Mouse (Mus musculus) adrenal gland (tissue): ENCODE data around the gene Tmcc1.

Source experiments
- intact Hi-C: fragments of 180-260 bp; cut with DNase I; formaldehyde crosslinking; loops from one replicate; pipeline ENCODE4 v1.15.1; 2025

Gene Tmcc1

DNA sequence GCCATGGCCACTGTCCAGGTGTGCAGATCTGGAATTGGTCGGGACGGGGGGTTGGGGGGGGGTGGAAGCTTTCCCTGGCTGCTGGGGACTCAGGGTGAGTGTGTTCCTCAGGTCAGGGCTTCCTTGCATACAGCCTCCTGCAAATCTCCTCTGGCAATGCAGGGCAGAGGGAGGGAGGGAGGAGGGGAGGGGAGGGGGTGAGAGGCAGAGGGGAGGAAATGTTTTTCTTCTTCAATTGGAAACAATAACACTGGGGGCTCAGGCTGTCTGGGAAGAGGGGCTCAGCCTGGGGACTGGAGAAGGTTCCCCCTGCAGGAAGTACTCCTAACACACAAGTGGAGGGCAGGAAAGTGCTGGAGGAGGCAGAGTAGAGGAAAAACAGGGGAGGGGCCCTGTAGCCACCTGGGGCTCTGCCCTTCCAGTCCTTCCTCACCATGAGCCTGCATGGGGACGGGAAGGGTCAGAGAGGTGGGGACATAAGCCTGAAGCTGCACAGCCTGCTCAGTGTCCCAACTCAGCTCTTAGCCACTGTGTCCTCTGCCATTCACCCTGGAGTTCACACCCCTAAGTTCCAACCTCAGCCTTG lies 195.5 kb downstream of the Tmcc1 start:
- intact Hi-C loops = no loop called here

- intact Hi-C loops = no loop called here
Observed at GRCm38 (mm10) chr6:115996171-115996851, 197.0 kb downstream of the Tmcc1 start.

GRCm38 (mm10) chr6:115995531-115995941 lies 197.8 kb downstream of the Tmcc1 start:
- intact Hi-C loops = no loop called here

DNA sequence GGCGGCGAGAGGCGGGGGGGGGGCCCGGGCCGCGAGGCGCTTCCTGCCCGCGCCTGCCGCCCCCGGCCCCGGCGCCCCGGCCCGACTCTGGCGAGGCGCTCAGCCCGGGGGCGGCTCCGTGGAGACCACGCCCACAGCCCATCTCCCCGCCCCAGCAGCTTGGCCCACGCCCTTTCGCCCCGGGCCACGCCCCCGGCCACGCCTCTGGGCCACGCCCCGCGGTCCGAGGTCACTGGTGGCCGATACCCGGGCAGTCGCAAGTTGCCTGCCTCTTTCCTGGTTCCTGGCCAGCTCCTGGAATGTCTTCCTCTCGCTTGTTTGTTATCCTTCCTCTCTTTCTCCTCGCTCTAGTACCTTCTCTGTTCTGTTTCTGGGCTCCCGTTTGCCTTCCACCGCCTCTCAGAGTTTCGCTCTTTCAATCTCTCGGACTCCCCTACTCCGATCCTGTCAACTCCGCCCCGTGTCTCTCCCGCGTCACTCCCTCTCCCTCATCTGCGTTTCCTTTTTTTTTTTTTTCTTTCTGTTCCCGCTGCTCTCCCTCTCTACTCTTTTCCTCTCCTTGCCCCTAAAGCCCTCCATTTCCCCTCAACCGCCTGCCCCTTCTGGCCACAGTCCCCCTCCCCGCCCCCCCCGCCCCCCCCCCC lies 198.3 kb downstream of the Tmcc1 start, which contains the start of gene Plxnd1:
TSS of gene Plxnd1 (minus strand) at position 129 of the 644 bp plus-strand sequence.
- intact Hi-C loops = loop anchor here (5.0 kb wide), 1 partner anchor 38 kb away; no protein-coding TSS in a partner anchor

DNA sequence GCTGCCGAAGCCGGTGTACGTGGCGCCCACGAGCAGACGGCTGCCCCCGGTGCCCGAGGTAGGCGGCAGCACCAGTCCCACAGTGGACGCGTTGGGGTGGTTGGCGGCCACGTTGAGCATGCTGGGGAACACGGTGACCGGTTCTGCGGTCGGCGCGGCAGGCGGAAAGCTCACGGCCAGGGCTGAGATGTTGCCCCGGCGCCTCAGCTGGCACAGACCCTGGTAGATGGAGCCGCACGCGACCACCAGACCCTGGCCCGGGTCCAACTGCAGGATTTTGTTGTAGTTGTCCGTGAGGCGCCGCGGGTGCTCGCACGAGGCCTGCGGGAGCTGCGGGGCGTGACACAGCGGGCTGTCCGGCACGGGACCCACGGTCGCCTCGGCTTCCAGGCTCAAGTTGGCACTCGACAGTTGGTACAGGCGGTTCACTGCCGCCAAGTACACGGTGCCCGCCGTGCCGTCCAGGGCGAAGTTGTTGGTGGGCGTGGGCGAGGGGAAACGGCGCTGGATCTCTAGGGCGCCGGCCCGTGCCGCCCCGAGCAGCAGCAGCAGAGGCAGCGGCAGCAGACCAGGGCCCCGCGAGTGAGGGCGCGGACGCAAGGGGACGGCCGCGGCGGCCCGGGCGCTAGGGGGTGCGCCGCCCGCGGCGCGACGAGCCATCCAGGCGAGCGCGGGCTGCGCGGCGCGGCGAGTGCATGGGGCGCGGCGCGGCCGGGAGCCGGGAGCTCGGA lies 199.0 kb downstream of the Tmcc1 start:
- intact Hi-C loops = loop anchor here (5.0 kb wide), 1 partner anchor 37 kb away; no protein-coding TSS in a partner anchor

DNA sequence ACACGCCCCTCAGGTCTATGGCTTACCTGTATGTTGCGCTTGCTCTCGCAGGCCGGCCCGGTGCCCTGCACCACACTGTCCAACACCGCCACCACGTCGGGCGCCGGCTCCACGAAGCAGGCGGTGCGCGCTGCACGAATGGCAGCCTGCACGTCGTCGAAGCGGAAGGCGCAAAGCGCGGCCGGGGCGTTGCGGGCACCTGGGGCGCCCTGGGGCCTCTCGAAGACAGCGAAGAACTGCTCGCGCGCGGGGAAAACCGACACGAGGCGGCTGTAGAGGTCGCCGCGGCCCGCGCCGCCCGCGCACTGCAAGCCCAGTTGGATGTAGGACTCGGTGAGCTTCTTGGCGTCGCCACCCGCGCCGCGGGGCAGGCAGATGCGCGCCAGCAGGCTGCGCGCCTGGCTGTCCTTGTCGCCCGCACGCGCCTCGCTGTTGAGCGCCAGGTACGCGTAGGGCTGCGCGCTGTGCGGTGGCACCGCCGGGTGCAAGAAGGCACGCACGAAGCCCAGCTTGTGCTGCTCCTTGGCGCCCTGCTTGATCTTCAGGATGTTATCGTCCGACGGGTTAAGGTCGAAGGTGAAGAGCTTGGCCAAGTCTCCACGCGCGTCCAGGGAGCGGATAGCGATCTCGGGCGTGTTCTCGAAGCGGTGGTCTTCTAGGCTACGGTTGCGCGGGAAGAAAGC lies 199.7 kb downstream of the Tmcc1 start:
- intact Hi-C loops = loop anchor here (5.0 kb wide), 1 partner anchor 36 kb away; no protein-coding TSS in a partner anchor

DNA sequence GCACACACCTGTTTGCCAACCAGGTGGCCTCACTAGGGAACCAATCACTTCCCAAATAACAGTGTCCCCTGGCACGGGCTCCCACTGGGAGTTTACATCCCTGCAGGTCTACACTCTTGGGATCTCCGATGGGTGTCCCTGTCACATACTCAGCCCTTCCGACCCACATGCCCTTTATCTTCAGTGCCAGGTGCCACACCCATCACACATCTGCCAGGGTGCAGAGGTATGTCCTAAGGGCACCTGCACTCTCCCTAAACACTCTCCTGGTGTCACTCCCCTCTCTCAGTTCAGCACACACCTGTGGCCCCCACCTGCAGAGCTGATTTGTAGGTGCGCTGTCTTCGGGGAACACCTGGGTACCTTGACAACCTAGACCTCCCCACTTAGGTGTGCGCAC lies 200.3 kb downstream of the Tmcc1 start:
- intact Hi-C loops = loop anchor here (5.0 kb wide), 1 partner anchor 36 kb away; no protein-coding TSS in a partner anchor

DNA sequence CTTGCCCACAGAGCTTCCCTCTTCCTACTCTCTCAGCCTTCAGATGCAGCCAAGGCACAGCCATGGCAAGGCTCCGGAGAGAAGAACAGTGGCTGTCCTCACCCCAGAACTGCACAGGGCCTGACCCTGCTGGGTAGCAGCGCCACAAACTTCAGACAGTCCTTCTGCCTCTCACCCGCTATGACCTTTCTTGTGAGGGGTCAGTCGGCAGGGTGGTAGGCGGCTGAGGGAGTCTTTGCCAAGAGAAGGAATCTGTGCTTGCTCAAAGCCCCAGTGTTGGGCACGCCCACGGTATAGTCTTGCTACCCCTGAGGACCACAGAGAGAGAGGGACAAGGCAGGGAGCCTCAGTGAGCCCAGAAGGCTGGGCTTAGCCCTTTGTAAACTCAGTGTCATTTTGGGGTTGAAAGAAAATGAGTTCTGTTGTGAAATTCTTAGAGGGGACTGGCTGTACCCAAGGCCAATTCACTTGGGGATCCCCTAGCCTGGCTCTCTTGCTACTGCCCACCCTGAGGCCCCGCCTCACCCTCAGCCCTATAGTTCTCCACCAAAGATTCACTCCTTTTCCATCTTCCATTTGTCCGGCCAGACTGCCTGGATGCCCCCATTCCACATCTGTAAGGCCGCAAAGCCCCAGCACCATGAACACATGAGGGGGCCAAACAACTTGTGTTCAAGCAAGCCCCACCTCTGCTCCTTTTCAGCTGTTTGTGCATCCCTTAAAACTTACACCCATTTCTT lies 201.2 kb downstream of the Tmcc1 start:
- intact Hi-C loops = loop anchor here (5.0 kb wide), 1 partner anchor 35 kb away; no protein-coding TSS in a partner anchor

DNA sequence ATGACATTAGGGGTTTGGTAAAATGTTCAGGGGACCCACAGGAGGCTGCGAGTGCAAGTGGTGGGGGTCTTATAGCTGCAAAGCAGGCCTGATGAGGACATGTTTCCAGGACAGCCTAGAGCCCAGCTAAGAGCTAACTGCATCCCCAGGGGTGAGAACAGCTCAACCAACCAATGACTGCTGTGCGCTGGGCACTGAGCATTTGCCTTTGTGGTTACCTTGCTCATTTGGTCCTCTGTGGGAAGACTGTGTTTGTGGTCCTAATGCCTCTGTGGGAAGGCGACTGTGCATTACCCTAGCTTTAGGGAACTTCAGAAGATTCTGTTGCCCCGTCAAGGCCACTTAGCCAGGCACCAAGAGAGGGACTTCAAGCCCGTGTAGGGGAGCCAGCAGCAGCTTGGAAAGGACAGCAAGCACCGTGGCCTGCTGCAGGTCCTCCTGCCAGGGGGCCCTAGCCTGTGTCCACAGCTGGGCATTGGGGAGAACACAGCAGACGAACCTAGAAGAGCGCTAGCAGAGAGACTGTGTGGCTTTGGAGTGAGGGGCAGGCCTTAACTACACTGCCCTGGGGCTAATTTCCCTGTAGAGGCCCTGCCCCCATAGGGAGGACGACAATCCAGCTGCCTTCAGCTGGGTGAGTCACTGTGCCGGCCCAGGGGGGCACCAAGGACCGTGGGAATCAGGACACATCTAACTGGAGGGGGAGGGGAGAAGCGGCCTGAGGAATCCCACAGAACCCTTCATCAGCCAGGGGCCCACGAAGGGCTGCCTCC lies 202.0 kb downstream of the Tmcc1 start:
- intact Hi-C loops = loop anchor here (5.0 kb wide), 1 partner anchor 34 kb away; no protein-coding TSS in a partner anchor

DNA sequence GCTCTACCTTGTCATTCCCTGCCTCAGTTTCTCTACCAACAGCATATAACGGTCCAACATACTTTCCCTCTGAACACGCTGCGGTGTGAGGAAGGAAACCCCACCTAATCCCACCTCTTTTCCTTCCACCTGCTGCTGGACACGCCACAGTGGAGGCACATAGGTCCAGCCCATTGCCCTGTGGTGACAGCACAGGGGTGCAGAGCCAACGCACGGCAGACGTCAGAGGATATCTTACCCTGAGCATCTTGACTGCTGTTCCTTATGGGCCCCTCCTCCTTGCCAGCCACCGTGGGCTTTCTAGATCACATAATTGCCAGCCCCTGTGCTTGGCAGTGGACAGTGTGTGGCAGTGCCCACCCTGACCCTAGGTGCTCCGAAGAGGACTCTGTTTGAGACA lies 202.8 kb downstream of the Tmcc1 start:
- intact Hi-C loops = loop anchor here (5.0 kb wide), 1 partner anchor 33 kb away; no protein-coding TSS in a partner anchor

DNA sequence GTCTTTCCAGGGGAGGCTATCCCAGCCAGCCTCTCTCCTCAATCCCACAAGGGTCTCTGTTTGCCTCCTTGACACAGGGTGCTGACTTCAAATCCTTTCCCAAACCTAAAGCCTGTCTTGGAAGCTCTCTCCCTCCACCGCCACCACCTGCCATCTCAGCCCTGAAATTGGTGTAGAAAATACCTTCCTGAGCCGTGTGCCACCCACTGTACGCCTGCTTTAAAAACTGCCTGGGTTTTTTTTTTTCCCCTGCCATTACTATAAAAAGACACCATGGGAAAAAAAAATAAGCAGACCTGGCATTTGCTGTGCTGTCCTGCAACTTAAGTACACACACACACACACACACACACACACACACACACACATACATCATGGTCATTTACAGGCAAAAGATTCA lies 203.2 kb downstream of the Tmcc1 start:
- intact Hi-C loops = loop anchor here (5.0 kb wide), 1 partner anchor 33 kb away; no protein-coding TSS in a partner anchor

DNA sequence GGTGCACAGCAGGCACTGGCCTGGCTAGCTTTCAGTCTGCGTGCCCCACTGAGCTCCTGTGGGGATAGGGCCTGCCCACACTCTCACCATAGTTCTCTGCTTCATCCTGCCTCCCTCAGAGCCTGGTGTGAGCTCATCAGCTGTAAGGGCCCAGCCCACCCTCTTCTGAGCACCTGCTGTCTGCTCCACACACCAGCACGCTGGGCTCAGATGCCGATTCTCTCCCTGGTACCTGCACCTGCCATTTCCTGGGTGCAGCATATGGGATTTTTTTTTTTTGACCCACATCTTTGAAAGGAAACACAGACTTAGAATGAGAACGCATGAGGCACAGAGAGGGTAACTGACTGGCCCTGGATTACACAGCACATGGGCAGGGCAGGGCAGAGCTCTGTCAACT lies 203.7 kb downstream of the Tmcc1 start:
- intact Hi-C loops = loop anchor here (5.0 kb wide), 1 partner anchor 32 kb away; no protein-coding TSS in a partner anchor

- intact Hi-C loops = no loop called here
Observed at GRCm38 (mm10) chr6:115989032-115989431, 204.3 kb downstream of the Tmcc1 start.

GRCm38 (mm10) chr6:115987096-115987747 lies 206.1 kb downstream of the Tmcc1 start:
- intact Hi-C loops = no loop called here

- intact Hi-C loops = no loop called here
Observed at GRCm38 (mm10) chr6:115986472-115987095, 206.7 kb downstream of the Tmcc1 start.

GRCm38 (mm10) chr6:115985622-115986021 lies 207.7 kb downstream of the Tmcc1 start:
- intact Hi-C loops = no loop called here

DNA sequence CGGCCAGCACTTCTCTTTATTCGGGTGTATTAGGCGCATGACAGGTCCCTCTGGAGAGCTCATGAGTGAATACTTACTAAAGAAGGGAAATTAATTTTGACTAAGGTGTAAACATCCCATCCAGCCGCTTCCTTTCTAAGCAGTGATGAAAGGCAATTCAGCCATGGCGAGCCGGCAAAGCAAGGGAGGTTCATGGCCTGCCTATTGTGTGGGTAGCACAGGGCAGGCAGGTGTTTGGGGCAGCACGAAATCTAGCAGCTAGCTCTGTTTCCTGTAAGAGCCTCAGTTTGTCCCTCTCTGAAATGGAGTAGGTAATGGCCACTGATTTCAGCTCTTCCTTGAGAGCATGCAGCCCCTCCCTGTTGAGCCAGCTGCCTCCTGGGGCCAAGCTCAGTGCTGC lies 208.7 kb downstream of the Tmcc1 start:
- intact Hi-C loops = no loop called here
